ENCODE assay signal across 18 mouse cellular contexts in the genomic region with DNA sequence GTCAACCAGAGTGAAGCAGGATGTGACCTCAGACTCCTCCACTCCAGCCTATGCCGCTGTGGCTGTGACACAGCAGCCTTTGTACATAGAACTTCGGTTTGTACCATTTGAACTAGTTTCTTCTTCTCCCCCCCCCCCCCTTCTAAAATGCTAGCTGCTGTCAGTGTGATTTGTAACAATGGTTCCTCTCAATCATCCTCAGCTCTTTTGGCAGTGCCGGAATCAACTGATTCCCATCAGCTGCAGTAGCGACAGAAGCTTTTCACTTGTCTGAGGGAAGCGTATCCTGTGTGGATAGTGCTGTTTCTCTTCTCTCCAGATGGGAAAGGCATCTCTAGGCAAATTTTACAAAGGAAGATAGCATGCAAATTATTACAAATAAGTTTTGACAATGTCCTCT. TPM values are rescaled to one million over a fixed set of nuclear protein-coding genes. Genes with fewer than 3 reads are reported as not detected.
A peak's percentile ranks its signal among the peaks of the same experiment; 100 is the strongest.
DNase-seq lines count a peak whose midpoint lies in the region; ATAC-seq lines count a peak whose summit lies in the region.
"Had no signal": no experiment of that assay in that cellular context is flagged by ENCODE, and none has a peak within 500 bp of the region (broad histone marks: within the 10 kb centered on the region; RNA-seq: fewer than 3 reads in every experiment).

No protein-coding gene starts in this region.

- DNase-seq in frontal cortex, postnatal 14 days (ENCODE audit: low spot score in 2 of 2) = no peak
- peak; percentile 34 for DNase-seq in layer of hippocampus, adult 9-11 months
- DNase-seq in layer of hippocampus, postnatal 14 days (ENCODE audit: low spot score in 2 of 2) = no peak
- no peak for DNase-seq in adrenal gland, adult 18-20 months (ENCODE audit: low spot score in 2 of 2)
- DNase-seq: adrenal gland, adult 8-10 months; adrenal gland, postnatal 14 days; adrenal gland, postnatal 36 days; cerebellum, adult 11 months; cerebellum, adult 18-20 months; cerebellum, adult 8-10 months; cerebellum, adult 9-11 months; cerebellum, postnatal 14 days; cerebellum, postnatal 36 days; embryo, embryonic 11 days had no signal

- ATAC-seq in frontal cortex, adult (ENCODE audit: low TSS enrichment) = peak; percentile 85
- ATAC-seq: forebrain, embryonic 14.5 days had no signal

RNA-seq across cellular contexts. Expression of gene Pcdh15, which starts 12.4 kb away (rescaled TPM):
- total RNA-seq in layer of hippocampus, postnatal 14 days (2021) = 10 to 100 TPM; 22.4 to 24.9 TPM
- total RNA-seq in adrenal gland, adult 18-20 months (2021) = 1 to 10 TPM; 4.9 to 5.3 TPM
- total RNA-seq: common myeloid progenitor, adult 5-6 weeks; MEL had no signal
